Mouse (Mus musculus): Measurements from ENCODE around the gene Ly6g6f. TPM values are rescaled to one million over a fixed set of nuclear protein-coding genes. Genes with fewer than 3 reads are reported as not detected.

The Ly6g6f gene
- total and polyA plus RNA-seq, 3 experiments = 0.88 to 3.0 TPM; not detected in 1

- Histone ChIP-seq H3K9me3 (replicated peaks; ENCODE audit: insufficient read depth, low read length) (no peaks in the 10 kb centered on the region), H3K4me1 (ENCODE audit: control insufficient read depth in 1 of 2, insufficient read depth in 2 of 2, low read length in 2 of 2) (peaks cover 22 to 36% of the 10 kb centered on the region in 2 experiments), H3K27me3 (ENCODE audit: control insufficient read depth in 1 of 2, insufficient read depth in 2 of 2, low read length in 2 of 2) (no peaks in the 10 kb centered on the region), H3K36me3 (ENCODE audit: control insufficient read depth in 1 of 2, insufficient read depth in 2 of 2, low read length in 2 of 2) (peaks cover 0 to 31% of the 10 kb centered on the region in 2 experiments; a peak in 3 of 4 replicates), H3K79me2 (ENCODE audit: control insufficient read depth, insufficient read depth, low read length, poor library complexity) (no peaks in the 10 kb centered on the region), H3K4me3 (ENCODE audit: control insufficient read depth in 1 of 2, insufficient read depth in 1 of 2, low read depth in 2 of 2, low read length in 2 of 2) (peak overlapping the region in 1 of 2 experiments; percentile 5; a peak in 1 of 4 replicates), H3K9ac (ENCODE audit: control insufficient read depth, low read depth, low read length, poor library complexity, severe bottlenecking) (peak overlapping the region; percentile 64), H3K27ac (ENCODE audit: control insufficient read depth, low read depth, low read length) (peak overlapping the region; percentile 96)
- DNase-seq (ENCODE audit: low read depth, low spot score) = peak; percentile 61
- TF ChIP-seq ZC3H11A (IDR thresholded peaks at IDR 0.05; ENCODE audit: low read depth, low read length) (no peak), MYB (IDR thresholded peaks at IDR 0.05; ENCODE audit: low read depth, low read length) (no peak), MYC (IDR thresholded peaks at IDR 0.05; ENCODE audit: low read depth, low read length) (peak; percentile 58; the same call in 1 of the 2 replicates), MAX (IDR thresholded peaks at IDR 0.05; ENCODE audit: low read length) (peak; percentile 72), E2F4 (IDR thresholded peaks at IDR 0.05; ENCODE audit: borderline replicate concordance, low read depth, low read length) (no peak), MAZ (IDR thresholded peaks at IDR 0.05; ENCODE audit: low read depth, low read length) (0 out of 2 replicates have a peak, but pooled peaks have one; percentile 19), EP300 (IDR thresholded peaks at IDR 0.05; ENCODE audit: low read depth in 1 of 2, low read length in 2 of 2) (peak in 1 of 2 experiments; percentile 50; a peak in 2 of 4 replicates), CHD1 (IDR thresholded peaks at IDR 0.05; ENCODE audit: low read depth, low read length) (no peak), ZNF384 (IDR thresholded peaks at IDR 0.05; ENCODE audit: low read depth, low read length) (no peak), TAL1 (IDR thresholded peaks at IDR 0.05; ENCODE audit: low read length) (0 out of 2 replicates have a peak, but pooled peaks have one; percentile 13)
These were observed 18.7 kb upstream of the Ly6g6f start for GRCm38 (mm10) chr17:35104079-35104478.

- peak; percentile 95 for DNase-seq (ENCODE audit: low read depth, low spot score)
- H3K4me1 ChIP-seq (ENCODE audit: control insufficient read depth in 1 of 2, insufficient read depth in 2 of 2, low read length in 2 of 2) = peaks cover 22 to 36% of the 10 kb centered on the region in 2 experiments
- TF ChIP-seq E2F4 (IDR thresholded peaks at IDR 0.05; ENCODE audit: borderline replicate concordance, low read depth, low read length) (no peak), HCFC1 (IDR thresholded peaks at IDR 0.05; ENCODE audit: low read depth, low read length) (peak; percentile 50; the same call in 1 of the 2 replicates), SIN3A (IDR thresholded peaks at IDR 0.05; ENCODE audit: low read length) (peak; percentile 92), MAFK (IDR thresholded peaks at IDR 0.05; ENCODE audit: borderline replicate concordance, low read depth, low read length) (peak; percentile 67), MYB (IDR thresholded peaks at IDR 0.05; ENCODE audit: low read depth, low read length) (peak; percentile 86), TAL1 (IDR thresholded peaks at IDR 0.05; ENCODE audit: low read length) (peak; percentile 71), CHD1 (IDR thresholded peaks at IDR 0.05; ENCODE audit: low read depth, low read length) (no peak; the same call in 1 of the 2 replicates), USF2 (IDR thresholded peaks at IDR 0.05; ENCODE audit: borderline replicate concordance in 1 of 2, insufficient read depth in 1 of 2, low read depth in 1 of 2, low read length in 2 of 2) (no peak), MAZ (IDR thresholded peaks at IDR 0.05; ENCODE audit: low read depth, low read length) (peak; percentile 91), ETS1 (IDR thresholded peaks at IDR 0.05; ENCODE audit: low read depth, low read length) (peak; percentile 96), CHD2 (IDR thresholded peaks at IDR 0.05; ENCODE audit: low read length) (peak; percentile 82), GATA1 (IDR thresholded peaks at IDR 0.05; ENCODE audit: low read depth, low read length) (peak; percentile 88), MXI1 (IDR thresholded peaks at IDR 0.05; ENCODE audit: low read depth, low read length) (peak; percentile 83), TCF12 (IDR thresholded peaks at IDR 0.05; ENCODE audit: low read depth, low read length) (peak; percentile 86), MAX (IDR thresholded peaks at IDR 0.05; ENCODE audit: low read length) (peak; percentile 62; the same call in 1 of the 2 replicates), UBTF (IDR thresholded peaks at IDR 0.05; ENCODE audit: borderline replicate concordance, insufficient read depth, low read depth, low read length) (no peak), BHLHE40 (IDR thresholded peaks at IDR 0.05; ENCODE audit: borderline replicate concordance, low read depth, low read length) (peak; percentile 66; the same call in 1 of the 2 replicates), NELFE (IDR thresholded peaks at IDR 0.05; ENCODE audit: low read depth, low read length) (no peak; the same call in 1 of the 2 replicates), RCOR1 (IDR thresholded peaks at IDR 0.05; ENCODE audit: low read depth, low read length) (peak; percentile 67), ELF1 (IDR thresholded peaks at IDR 0.05; ENCODE audit: low read depth, low read length) (0 out of 2 replicates have a peak, but pooled peaks have one; percentile 6), EP300 (IDR thresholded peaks at IDR 0.05; ENCODE audit: low read depth in 1 of 2, low read length in 2 of 2) (peak; percentile 88 to 95), TBP (IDR thresholded peaks at IDR 0.05; ENCODE audit: low read depth, low read length) (0 out of 2 replicates have a peak, but pooled peaks have one; percentile 61), MYC (IDR thresholded peaks at IDR 0.05; ENCODE audit: low read depth, low read length) (peak; percentile 63)
- peaks cover 0 to 31% of the 10 kb centered on the region in 2 experiments; a peak in 3 of 4 replicates for H3K36me3 ChIP-seq (ENCODE audit: control insufficient read depth in 1 of 2, insufficient read depth in 2 of 2, low read length in 2 of 2)
- peak overlapping the region; percentile 96 for H3K27ac ChIP-seq (ENCODE audit: control insufficient read depth, low read depth, low read length)
- no peaks in the 10 kb centered on the region for H3K27me3 ChIP-seq (ENCODE audit: control insufficient read depth in 1 of 2, insufficient read depth in 2 of 2, low read length in 2 of 2)
- no peaks in the 10 kb centered on the region for H3K9me3 ChIP-seq (replicated peaks; ENCODE audit: insufficient read depth, low read length)
- peak overlapping the region; percentile 64 for H3K9ac ChIP-seq (ENCODE audit: control insufficient read depth, low read depth, low read length, poor library complexity, severe bottlenecking)
- no peak overlapping the region for H3K4me3 ChIP-seq (ENCODE audit: control insufficient read depth in 1 of 2, insufficient read depth in 1 of 2, low read depth in 2 of 2, low read length in 2 of 2)
- H3K79me2 ChIP-seq (ENCODE audit: control insufficient read depth, insufficient read depth, low read length, poor library complexity) = no peaks in the 10 kb centered on the region
These were observed 17.8 kb upstream of the Ly6g6f start for GRCm38 (mm10) chr17:35103221-35103690.
